ENCODE assay signal across 27 mouse cellular contexts in the genomic region with DNA sequence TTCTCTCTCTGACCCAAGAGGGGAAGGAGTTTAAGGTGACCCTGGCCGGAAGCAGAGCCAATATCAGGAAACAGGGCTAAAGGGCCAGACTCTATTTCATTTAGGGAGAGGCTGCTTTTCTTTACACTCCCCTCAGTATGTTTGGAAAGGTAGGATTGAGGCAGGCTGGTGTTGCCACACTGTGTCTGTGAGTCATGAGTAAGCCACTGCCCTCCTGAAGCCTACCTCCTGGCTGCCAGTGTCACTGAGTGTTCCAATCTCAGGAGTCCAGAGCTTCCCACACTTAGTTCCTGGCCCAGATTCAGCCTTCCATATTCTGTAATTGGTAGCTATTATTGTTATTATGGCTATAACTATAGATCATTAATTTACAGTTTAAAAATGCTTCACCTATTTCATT.
"Had no signal": no experiment of that assay in that cellular context is flagged by ENCODE, and none has a peak within 500 bp of the region (broad histone marks: within the 10 kb centered on the region; RNA-seq: fewer than 3 reads in every experiment).

No protein-coding gene starts in this region.

- H3K9me3 ChIP-seq: embryonic facial prominence, embryonic 10.5 days; embryonic facial prominence, embryonic 12.5 days; embryonic facial prominence, embryonic 13.5 days; embryonic facial prominence, embryonic 15.5 days; forebrain, embryonic 10.5 days; forebrain, embryonic 12.5 days; forebrain, embryonic 13.5 days; forebrain, embryonic 15.5 days; heart, embryonic 10.5 days had no signal

- DNase-seq: cerebellum, adult 9-10 months; cerebellum, adult 9-11 months; cerebellum, postnatal 10 days; cerebellum, postnatal 14 days; cerebellum, postnatal 25 days; cerebellum, postnatal 36 days; embryo, embryonic 11 days; forebrain, postnatal 0 days; gastrocnemius, adult 2 months; gastrocnemius, postnatal 10 days; gastrocnemius, postnatal 14 days; gastrocnemius, postnatal 25 days; gastrocnemius, postnatal 36 days; heart, adult 18-20 months; heart, adult 2 months had no signal

- H3K9ac ChIP-seq: embryonic facial prominence, embryonic 12.5 days; embryonic facial prominence, embryonic 13.5 days; embryonic facial prominence, embryonic 15.5 days; forebrain, embryonic 12.5 days; forebrain, embryonic 13.5 days; forebrain, embryonic 15.5 days; forebrain, postnatal 0 days had no signal

- ATAC-seq: forebrain, embryonic 13.5 days; forebrain, embryonic 14.5 days; forebrain, embryonic 15.5 days; forebrain, embryonic 16.5 days; forebrain, postnatal 0 days had no signal

- H3K27ac ChIP-seq: embryonic facial prominence, embryonic 10.5 days; embryonic facial prominence, embryonic 12.5 days; embryonic facial prominence, embryonic 13.5 days; embryonic facial prominence, embryonic 15.5 days; forebrain, embryonic 10.5 days; forebrain, embryonic 12.5 days; forebrain, embryonic 13.5 days; forebrain, embryonic 15.5 days; gastrocnemius, adult 2 months; heart, adult 2 months; heart, embryonic 10.5 days had no signal

- H3K4me2 ChIP-seq: embryonic facial prominence, embryonic 12.5 days; embryonic facial prominence, embryonic 13.5 days; embryonic facial prominence, embryonic 15.5 days; forebrain, embryonic 12.5 days; forebrain, embryonic 13.5 days; forebrain, embryonic 15.5 days had no signal

- H3K36me3 ChIP-seq: embryonic facial prominence, embryonic 10.5 days; embryonic facial prominence, embryonic 12.5 days; embryonic facial prominence, embryonic 13.5 days; embryonic facial prominence, embryonic 15.5 days; forebrain, embryonic 10.5 days; forebrain, embryonic 12.5 days; forebrain, embryonic 15.5 days; heart, embryonic 10.5 days had no signal

- H3K4me3 ChIP-seq: embryonic facial prominence, embryonic 10.5 days; embryonic facial prominence, embryonic 12.5 days; embryonic facial prominence, embryonic 13.5 days; embryonic facial prominence, embryonic 15.5 days; erythroblast, embryonic 14.5 days; forebrain, embryonic 10.5 days; forebrain, embryonic 12.5 days; forebrain, embryonic 13.5 days; forebrain, embryonic 15.5 days; gastrocnemius, adult 2 months; heart, adult 2 months; heart, embryonic 10.5 days had no signal
